Mouse (Mus musculus): Measurements from ENCODE around the gene Avl9.

The Avl9 gene

DNA sequence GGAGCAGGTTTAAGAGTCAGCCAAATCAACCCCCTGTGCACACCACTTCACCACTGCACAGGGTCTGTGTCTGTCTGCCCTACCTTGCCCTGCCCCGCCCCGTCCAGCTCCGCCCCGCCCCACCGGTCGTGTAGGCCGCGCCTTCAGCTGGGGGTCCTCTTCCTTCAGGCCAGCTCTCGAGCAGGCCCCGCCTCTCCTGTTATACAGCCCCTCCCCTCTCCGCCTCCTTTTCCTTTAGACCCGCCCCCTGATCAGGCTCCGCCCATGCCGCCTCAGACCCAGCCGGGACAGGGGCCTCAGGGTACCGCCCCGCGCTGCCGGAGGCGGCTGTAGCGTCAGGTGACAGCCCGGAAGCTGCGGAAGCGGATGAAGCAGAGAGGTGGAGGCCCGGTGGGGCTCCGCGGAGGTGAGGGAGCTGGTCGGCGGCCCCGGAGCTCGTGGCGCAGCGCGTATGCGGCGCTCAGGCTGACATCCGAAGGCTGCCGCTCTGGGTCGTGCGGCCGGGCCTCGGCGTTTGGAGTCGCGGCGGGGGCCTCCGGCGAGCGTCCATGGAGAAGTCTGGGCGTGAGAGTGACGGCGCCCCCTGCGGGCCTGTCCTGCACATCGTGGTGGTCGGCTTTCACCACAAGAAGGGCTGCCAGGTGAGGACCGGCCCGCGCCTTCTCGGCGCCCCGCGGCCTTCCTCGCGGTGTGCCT is at the start of gene Avl9:
TSS of gene Avl9 (plus strand) at position 326 of the 696 bp plus-strand sequence.
- peak; percentile 99 for DNase-seq (ENCODE audit: low spot score)

DNA sequence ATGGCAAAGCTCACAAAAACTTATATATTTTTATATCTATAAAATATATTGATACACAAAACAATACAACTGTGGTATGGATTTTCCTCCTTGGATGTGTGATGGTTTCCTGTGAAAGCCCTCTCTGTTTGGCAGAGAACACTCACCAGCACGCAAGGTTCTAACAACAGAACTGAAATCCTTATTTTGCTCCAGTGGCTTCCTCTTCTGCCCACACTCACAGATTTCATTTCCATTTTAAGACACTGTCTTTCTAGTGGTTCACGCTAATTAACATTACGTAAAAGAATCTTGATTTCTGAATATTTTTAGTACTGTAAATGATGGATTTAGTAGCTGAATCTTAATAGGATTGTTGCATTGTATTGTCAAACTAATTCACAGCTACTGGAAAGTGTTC is 26.5 kb upstream of the Avl9 start:
- no peak for DNase-seq (ENCODE audit: low spot score)

DNA sequence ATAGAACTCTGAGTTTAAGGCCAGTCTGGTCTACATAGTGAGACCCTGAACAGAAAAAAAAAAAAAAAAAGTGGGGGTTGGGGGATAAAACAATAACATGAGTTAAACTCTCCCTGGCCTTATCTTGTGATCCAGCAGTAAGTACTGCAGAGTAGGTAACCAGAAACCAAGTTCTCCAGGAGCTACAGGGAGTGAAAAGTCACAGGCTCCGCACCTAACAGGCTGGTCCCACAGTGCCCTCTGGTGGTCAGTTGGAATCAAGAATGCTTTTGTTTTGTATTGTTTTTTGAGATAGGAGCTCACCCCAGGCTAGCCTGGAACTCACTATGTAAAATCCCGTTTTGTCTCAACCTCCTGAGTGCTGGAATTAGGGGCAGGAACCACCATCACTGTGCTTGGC is 23.5 kb upstream of the Avl9 start:
- peak; percentile 55 for DNase-seq (ENCODE audit: low spot score)

- DNase-seq (ENCODE audit: low spot score) = no peak
Measured at GRCm38 (mm10) chr6:56692445-56692844, 22.3 kb upstream of the Avl9 start.

DNA sequence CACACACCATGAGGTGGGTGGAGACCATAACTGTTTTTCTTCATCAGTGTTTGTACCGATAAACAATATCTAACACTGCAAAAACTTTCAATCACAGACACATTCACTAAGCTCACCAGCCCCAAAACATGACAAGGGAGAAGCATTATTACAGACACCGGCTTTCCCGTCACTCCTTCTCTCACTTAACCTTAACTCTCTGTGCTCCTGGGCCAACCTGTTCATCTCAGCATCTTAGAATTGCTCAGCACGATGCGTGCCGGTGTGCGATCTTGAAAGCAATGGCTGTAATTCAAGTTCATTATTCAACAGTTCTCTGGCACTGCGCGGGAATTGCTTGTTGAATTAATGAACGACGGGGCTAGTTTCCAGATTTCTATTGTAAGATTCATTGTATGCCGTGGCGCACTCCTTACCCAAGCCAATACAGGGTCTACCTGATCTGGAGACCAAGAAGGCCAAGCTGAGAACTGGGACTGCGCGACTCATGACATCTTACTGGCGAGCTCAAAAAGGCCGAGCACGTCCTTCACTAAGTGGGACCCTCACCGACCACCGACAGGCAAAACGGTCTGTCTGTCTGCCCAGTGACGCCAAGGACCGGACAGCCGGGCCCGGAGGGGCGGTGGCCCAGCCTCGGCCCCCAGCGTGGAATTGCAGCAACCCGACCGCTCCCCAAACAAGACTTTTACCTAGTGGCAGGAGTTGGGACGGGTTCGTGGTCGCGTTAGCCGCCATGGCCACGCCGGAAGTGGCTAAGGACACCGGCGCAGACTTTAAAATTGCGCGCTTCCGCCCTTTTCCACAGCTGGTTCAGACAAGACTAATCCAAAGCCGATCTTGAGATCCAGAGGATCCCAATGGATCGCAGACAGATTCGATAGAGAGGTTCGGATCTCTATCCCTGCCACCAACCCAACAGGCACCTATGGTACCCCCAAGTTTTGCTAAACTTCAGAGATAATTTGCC is 10.5 kb upstream of the Avl9 start, which contains the start of gene Lsm5:
TSS of gene Lsm5 (minus strand) at position 780 of the 970 bp plus-strand sequence.
- DNase-seq (ENCODE audit: low spot score) = peak; percentile 86

GRCm38 (mm10) chr6:56714186-56714573 is 519 bp upstream of the Avl9 start:
- no peak for DNase-seq (ENCODE audit: low spot score)

- no peak for DNase-seq (ENCODE audit: low spot score)
Measured at GRCm38 (mm10) chr6:56715270-56715666, 569 bp downstream of the Avl9 start.

GRCm38 (mm10) chr6:56719071-56719470 is 4.4 kb downstream of the Avl9 start:
- DNase-seq (ENCODE audit: low spot score) = no peak

- no peak for DNase-seq (ENCODE audit: low spot score)
Measured at GRCm38 (mm10) chr6:56720877-56721276, 6.2 kb downstream of the Avl9 start.

GRCm38 (mm10) chr6:56732545-56732944 is 17.8 kb downstream of the Avl9 start:
- DNase-seq (ENCODE audit: low spot score) = no peak

- DNase-seq (ENCODE audit: low spot score) = no peak
Measured at GRCm38 (mm10) chr6:56745950-56746543, 31.3 kb downstream of the Avl9 start.

DNA sequence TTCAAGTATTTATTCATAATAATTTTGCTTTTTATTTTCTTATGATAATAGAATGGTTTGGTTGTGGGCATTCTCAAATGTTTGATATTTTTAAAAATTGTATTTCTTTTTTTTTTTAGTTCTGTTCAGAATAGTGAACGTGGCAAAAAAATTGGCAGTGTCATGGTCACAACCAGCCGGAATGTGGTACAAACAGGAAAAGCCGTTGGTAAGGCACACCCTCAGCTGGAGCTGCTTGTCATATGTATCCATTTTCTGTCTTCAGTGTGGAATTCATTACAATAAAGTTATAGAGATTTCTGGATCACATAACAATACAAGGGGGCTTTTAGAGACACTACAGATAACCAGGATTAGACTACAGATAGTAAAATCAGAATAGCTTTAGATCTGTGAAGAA is 39.0 kb downstream of the Avl9 start:
- DNase-seq (ENCODE audit: low spot score) = no peak

- no peak for DNase-seq (ENCODE audit: low spot score)
Measured at GRCm38 (mm10) chr6:56756117-56756516, 41.4 kb downstream of the Avl9 start.

DNA sequence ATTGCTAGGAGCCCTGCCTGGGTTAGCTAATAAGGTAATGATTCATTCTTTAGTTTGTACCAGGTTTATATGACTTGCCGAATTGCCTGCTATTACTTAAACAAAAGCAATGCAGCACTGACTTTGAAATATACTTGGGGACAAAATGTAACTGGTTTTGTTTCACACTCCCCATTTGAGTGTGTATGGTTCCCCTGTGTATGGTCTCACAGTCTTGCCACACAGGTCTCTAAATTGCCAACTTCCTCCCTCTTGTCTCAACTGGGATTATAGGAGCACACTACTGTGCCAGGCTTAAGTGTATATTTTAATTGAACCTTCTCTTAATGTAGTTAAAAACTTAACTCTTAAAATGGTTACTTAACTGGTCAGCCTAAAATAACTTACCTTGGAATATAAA is 44.6 kb downstream of the Avl9 start:
- DNase-seq (ENCODE audit: low spot score) = no peak

DNA sequence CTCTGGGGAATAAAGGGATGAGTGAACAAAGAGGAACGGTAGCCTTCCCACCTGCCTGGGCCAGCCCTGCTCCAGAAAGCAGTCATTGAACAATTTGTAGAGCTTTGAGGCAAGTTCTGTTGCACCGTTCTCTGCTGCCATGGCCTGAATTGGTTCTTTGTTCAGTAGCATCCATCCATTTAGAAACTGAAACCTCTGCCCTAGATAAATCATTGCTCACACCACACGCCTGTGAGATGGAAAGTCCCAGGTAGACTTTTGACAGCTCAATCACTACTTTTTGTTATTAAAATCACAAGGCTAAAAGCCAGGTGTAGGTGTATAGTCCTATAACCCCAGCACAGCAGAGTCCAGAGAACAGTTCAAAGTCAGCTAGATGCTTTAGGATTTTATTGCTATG is 50.6 kb downstream of the Avl9 start:
- no peak for DNase-seq (ENCODE audit: low spot score)

GRCm38 (mm10) chr6:56765696-56766095 is 51.0 kb downstream of the Avl9 start:
- DNase-seq (ENCODE audit: low spot score) = no peak

DNA sequence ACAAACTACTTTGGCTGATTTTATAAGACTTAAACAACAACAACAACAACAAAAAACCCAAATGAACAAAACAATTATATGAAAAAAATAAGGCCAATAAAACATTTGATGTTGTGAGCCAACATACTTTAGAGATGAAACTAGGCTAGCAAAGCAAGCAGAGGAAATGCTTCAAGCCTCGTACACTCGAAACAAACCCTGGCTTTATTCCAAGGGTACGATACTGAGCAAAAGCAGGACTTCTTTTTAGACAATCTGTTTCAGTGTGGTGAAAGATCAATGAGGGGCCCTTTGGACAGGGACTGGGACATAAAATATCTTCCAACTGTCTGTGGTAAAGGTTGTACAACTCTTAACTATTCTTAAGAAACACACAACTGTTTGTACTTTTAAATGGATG is 61.1 kb downstream of the Avl9 start:
- no peak for DNase-seq (ENCODE audit: low spot score)

DNA sequence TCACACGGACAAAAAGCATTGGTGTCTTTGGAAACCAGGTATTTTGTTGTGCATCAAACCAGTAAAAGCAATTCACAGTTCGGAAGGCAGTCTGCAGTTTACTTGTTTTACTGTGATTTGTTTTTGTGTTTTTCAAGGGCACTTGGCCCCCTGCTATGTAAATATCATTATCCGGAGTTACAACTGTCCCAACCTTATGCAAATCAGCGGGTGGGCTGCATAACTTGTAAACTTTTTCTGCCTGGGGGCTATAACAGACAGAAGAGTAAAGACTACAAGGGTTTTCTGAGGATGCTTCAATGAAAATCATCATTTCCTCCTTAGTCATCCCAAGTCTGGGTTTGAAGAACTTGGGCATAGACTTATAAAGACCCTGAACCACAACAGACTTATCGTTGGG is 64.9 kb downstream of the Avl9 start:
- no peak for DNase-seq (ENCODE audit: low spot score)

- no peak for DNase-seq (ENCODE audit: low spot score)
Measured at GRCm38 (mm10) chr6:56783561-56784272, 69.0 kb downstream of the Avl9 start.

DNA sequence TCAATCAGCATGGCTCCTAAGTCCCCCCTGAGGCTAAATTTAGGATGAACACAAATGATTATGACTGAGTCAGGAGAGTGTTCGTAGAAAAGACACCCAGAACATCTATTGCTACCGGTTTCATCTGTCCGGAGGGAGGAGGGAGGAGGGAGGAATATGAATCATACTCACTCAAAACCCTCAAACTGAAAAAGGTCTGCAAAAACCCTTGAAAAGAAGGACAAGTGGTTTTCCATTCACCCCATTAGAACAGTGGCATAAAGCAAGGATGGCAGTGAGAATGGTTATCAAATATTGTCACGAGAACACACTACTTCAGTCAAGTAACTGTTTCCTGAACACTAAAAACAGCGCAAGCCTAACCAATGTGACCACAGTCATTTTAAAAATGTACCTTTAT is 70.4 kb downstream of the Avl9 start:
- DNase-seq (ENCODE audit: low spot score) = no peak

- DNase-seq (ENCODE audit: low spot score) = no peak
Measured at GRCm38 (mm10) chr6:56787668-56788067, 73.0 kb downstream of the Avl9 start.

- no peak for DNase-seq (ENCODE audit: low spot score)
Measured at GRCm38 (mm10) chr6:56789336-56789735, 74.6 kb downstream of the Avl9 start.

Data from testis, postnatal 14 days (tissue).